ENCODE assay signal across 9 mouse cellular contexts in the genomic region with DNA sequence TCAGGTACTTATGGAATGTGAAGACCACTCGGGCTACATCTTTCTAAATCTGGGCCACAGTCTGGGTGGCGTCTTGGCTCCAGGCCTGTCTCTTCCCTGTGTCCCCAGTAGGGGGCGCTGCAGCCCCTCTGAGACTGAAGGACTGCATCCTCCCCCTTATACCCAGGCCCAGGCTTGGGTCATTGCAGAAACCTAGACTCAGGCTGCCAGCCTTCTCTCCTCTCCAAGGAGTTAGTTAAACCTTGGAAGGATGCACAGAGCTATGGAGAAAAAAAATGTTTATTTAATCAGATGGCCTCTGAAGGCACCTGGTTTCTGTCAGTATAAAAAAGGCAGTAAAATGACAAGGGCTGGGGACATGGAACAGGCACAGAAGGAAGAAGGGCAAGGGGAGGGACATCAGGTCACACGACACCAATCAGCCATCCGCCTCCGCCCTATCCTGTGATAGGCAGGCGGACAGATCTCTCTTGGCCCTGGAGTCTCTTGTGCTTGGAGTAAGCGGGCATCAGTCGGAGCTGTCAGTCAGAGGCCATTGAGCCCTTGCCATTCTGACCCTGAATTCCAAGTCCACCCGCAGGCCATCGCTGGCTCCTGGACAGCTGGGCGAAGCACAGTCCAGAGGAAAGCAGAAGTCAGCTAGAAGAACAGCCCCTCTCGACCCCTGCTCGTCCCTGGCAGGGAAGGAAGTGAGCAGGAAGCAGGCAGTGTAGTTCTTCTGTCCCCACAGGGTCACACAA. TPM values are rescaled to one million over a fixed set of nuclear protein-coding genes. Genes with fewer than 3 reads are reported as not detected.
DNase-seq lines count a peak whose midpoint lies in the region; ATAC-seq lines count a peak whose summit lies in the region.
"Had no signal": no experiment of that assay in that cellular context is flagged by ENCODE, and none has a peak within 500 bp of the region (broad histone marks: within the 10 kb centered on the region; RNA-seq: fewer than 3 reads in every experiment).

No protein-coding gene starts in this region.

- H3K27me3 ChIP-seq in hindbrain, embryonic 14.5 days (ENCODE audit: control insufficient read depth, insufficient read depth, low read length): no peaks in the 10 kb centered on the region

- WGBS in hindbrain, embryonic 14.5 days: 28% methylated on average over 13 of the region's 14 CpGs

- H3K4me3 ChIP-seq in hindbrain, embryonic 14.5 days (replicated peaks; ENCODE audit: low read length): no peak overlapping the region

- intact Hi-C loops in left cerebral cortex, postnatal 10 days (cut with DNase I): loop anchor here (5.0 kb wide), 2 partner anchors 42 to 57 kb away; no protein-coding TSS in a partner anchor

- peak; percentile 58 for ATAC-seq in hindbrain, embryonic 14.5 days (ENCODE audit: low FRiP score)
- ATAC-seq in megakaryocyte, adult 5-6 weeks (ENCODE audit: poor library complexity, severe bottlenecking): peak; percentile 37

- no peaks in the 10 kb centered on the region for H3K36me3 ChIP-seq in hindbrain, embryonic 14.5 days (replicated peaks; ENCODE audit: control insufficient read depth, insufficient read depth)

- peak overlapping the region; percentile 73 for H3K27ac ChIP-seq in hindbrain, embryonic 14.5 days

- peak overlapping the region; percentile 25; the same call in 1 of the 2 replicates for H3K4me2 ChIP-seq in hindbrain, embryonic 14.5 days (replicated peaks)

- H3K4me1 ChIP-seq in hindbrain, embryonic 14.5 days (replicated peaks; ENCODE audit: control insufficient read depth, insufficient read depth, low read length): peaks cover 10% of the 10 kb centered on the region; the same call in 1 of the 2 replicates

- peak; percentile 93 for DNase-seq in Muller cell, postnatal 12 days (ENCODE audit: inconsistent ontology term)
- peak; percentile 91 to 94 for DNase-seq in cerebellum, postnatal 14 days
- peak; percentile 82 for DNase-seq in gastrocnemius, adult 18-20 months (ENCODE audit: low spot score)
- peak; percentile 71 for DNase-seq in hindbrain, embryonic 14.5 days (ENCODE audit: low spot score)
- peak; percentile 68 to 89 for DNase-seq in left cerebral cortex, postnatal 10 days (ENCODE audit: extremely low spot score in 1 of 2, low spot score in 2 of 2)
- DNase-seq in right cerebral cortex, postnatal 14 days: peak; percentile 78
- peak; percentile 51 to 74 for DNase-seq in urinary bladder, postnatal 36 days (ENCODE audit: low spot score in 2 of 2)

- no peak overlapping the region for H3K9ac ChIP-seq in hindbrain, embryonic 14.5 days

- no peaks in the 10 kb centered on the region for H3K9me3 ChIP-seq in hindbrain, embryonic 14.5 days (ENCODE audit: control insufficient read depth, low read length)

RNA-seq across cellular contexts. Expression of a gene that starts 12.0 kb away (rescaled TPM):
- total RNA-seq in gastrocnemius, adult 18-20 months (2021): 1,000 to 10,000 TPM; 1,074 to 1,224 TPM
- polyA plus RNA-seq in hindbrain, embryonic 14.5 days (2014; fragmentation: Nextera tagmentation; extraction: Ambion mirVana): 1,324 and 1,355 TPM in 2 replicates
- total RNA-seq in left cerebral cortex, postnatal 10 days (2021): 1,000 to 10,000 TPM; 1,675 to 1,723 TPM
- total RNA-seq in megakaryocyte, adult 5-6 weeks (2015): 448 and 487 TPM in 2 replicates
- total RNA-seq in megakaryocyte, adult 5-6 weeks (2017): 829 and 973 TPM in 2 replicates

RNA-seq across cellular contexts. Expression of a gene that starts 14.3 kb away (rescaled TPM):
- 10 to 100 TPM; 31.9 to 32.4 TPM for total RNA-seq in gastrocnemius, adult 18-20 months (2021)
- 41.5 and 42.7 TPM in 2 replicates for polyA plus RNA-seq in hindbrain, embryonic 14.5 days (2014; fragmentation: Nextera tagmentation; extraction: Ambion mirVana)
- 10 to 100 TPM; 30.3 to 33.3 TPM for total RNA-seq in left cerebral cortex, postnatal 10 days (2021)
- total RNA-seq in megakaryocyte, adult 5-6 weeks (2015): 23.8 and 31.2 TPM in 2 replicates
- 22.9 and 32.6 TPM in 2 replicates for total RNA-seq in megakaryocyte, adult 5-6 weeks (2017)

RNA-seq across cellular contexts. Expression of a gene that starts 16.8 kb away (rescaled TPM):
- not detected for total RNA-seq in gastrocnemius, adult 18-20 months (2021)
- not detected in 2 replicates for polyA plus RNA-seq in hindbrain, embryonic 14.5 days (2014; fragmentation: Nextera tagmentation; extraction: Ambion mirVana)
- not detected for total RNA-seq in left cerebral cortex, postnatal 10 days (2021)
- not detected in 2 replicates for total RNA-seq in megakaryocyte, adult 5-6 weeks (2015)
- total RNA-seq in megakaryocyte, adult 5-6 weeks (2017): not detected in 2 replicates
- polyA plus RNA-seq: gonadal fat pad, adult 2 months had no signal

RNA-seq across cellular contexts. Expression of a gene that starts 21.4 kb away (rescaled TPM):
- total RNA-seq in gastrocnemius, adult 18-20 months (2021): 10 to 100 TPM; 16.2 to 17.7 TPM
- 83.1 and 84.2 TPM in 2 replicates for polyA plus RNA-seq in hindbrain, embryonic 14.5 days (2014; fragmentation: Nextera tagmentation; extraction: Ambion mirVana)
- total RNA-seq in left cerebral cortex, postnatal 10 days (2021): 10 to 100 TPM; 43.8 to 46.7 TPM
- 33.7 and 44.9 TPM in 2 replicates for total RNA-seq in megakaryocyte, adult 5-6 weeks (2015)
- 48.2 and 52.2 TPM in 2 replicates for total RNA-seq in megakaryocyte, adult 5-6 weeks (2017)

RNA-seq across cellular contexts. Expression of a gene that starts 29.6 kb away (rescaled TPM):
- total RNA-seq in gastrocnemius, adult 18-20 months (2021): under 1 TPM; 0.30 to 0.47 TPM
- polyA plus RNA-seq in hindbrain, embryonic 14.5 days (2014; fragmentation: Nextera tagmentation; extraction: Ambion mirVana): 4.3 and 4.7 TPM in 2 replicates
- total RNA-seq in left cerebral cortex, postnatal 10 days (2021): 1 to 10 TPM; 2.5 to 2.6 TPM
- total RNA-seq in megakaryocyte, adult 5-6 weeks (2015): 10.4 and 11.1 TPM in 2 replicates
- 13.4 and 14.0 TPM in 2 replicates for total RNA-seq in megakaryocyte, adult 5-6 weeks (2017)
